7 mouse cellular contexts compared by ENCODE assay signal in genomic region chr13:60480731-60481431, GRCm38 (mm10).
DNase-seq lines count a peak whose midpoint lies in the region; ATAC-seq and TF ChIP-seq lines count a peak whose summit lies in the region.

No protein-coding gene starts in this region.

- H3K4me1 ChIP-seq in hindbrain, embryonic 13.5 days (replicated peaks), result peaks cover 20% of the 10 kb centered on the region
- peaks cover 24% of the 10 kb centered on the region for H3K4me1 ChIP-seq in limb, embryonic 15.5 days
- H3K4me1 ChIP-seq in neural tube, embryonic 13.5 days (replicated peaks), result peaks cover 20% of the 10 kb centered on the region

- intact Hi-C loops in left cerebral cortex, postnatal 4 days (cut with DNase I), result loop anchor here (2.0 kb wide), 1 partner anchor 264 kb away; no protein-coding TSS in a partner anchor

- no peaks in the 10 kb centered on the region for H3K36me3 ChIP-seq in hindbrain, embryonic 13.5 days
- H3K36me3 ChIP-seq in limb, embryonic 15.5 days, result no peaks in the 10 kb centered on the region
- no peaks in the 10 kb centered on the region for H3K36me3 ChIP-seq in neural tube, embryonic 13.5 days

- 2% methylated on average over 21 of the region's 21 CpGs for WGBS in hindbrain, embryonic 13.5 days
- 9% methylated on average over 21 of the region's 21 CpGs for WGBS in limb, embryonic 15.5 days
- WGBS in neural tube, embryonic 13.5 days, result 6% methylated on average over 21 of the region's 21 CpGs

- no peaks in the 10 kb centered on the region for H3K9me3 ChIP-seq in hindbrain, embryonic 13.5 days
- H3K9me3 ChIP-seq in limb, embryonic 15.5 days, result no peaks in the 10 kb centered on the region
- H3K9me3 ChIP-seq in neural tube, embryonic 13.5 days, result no peaks in the 10 kb centered on the region

- POLR2A ChIA-PET in Patski (lab: Charles Lee), result interaction anchor here (1.2 kb wide), 1 partner anchor 129 kb away, joined by 3 read pairs; no protein-coding TSS in a partner anchor

- DNase-seq in Patski (ENCODE audit: low read depth, low spot score), result no peak
- peak; percentile 58 for DNase-seq in embryo, embryonic 11 days
- no peak for DNase-seq in left cerebral cortex, postnatal 4 days
- DNase-seq in urinary bladder, postnatal 10 days (ENCODE audit: low spot score), result no peak

- in situ Hi-C loops in Patski (cut with MboI; ENCODE audit: low pct_unique_long_range_greater_than_20kb), result loop anchor here (5.0 kb wide), 1 partner anchor 121 kb away; the partner anchor contains the start of gene Dapk1

- H3K4me3 ChIP-seq in hindbrain, embryonic 13.5 days, result no peak overlapping the region
- H3K4me3 ChIP-seq in limb, embryonic 15.5 days, result no peak overlapping the region; the same call in 1 of the 2 replicates
- H3K4me3 ChIP-seq in neural tube, embryonic 13.5 days, result peak overlapping the region; percentile 14; the same call in 1 of the 2 replicates

- peak; percentile 51 for TF ChIP-seq CTCF in Patski (IDR thresholded peaks at IDR 0.05)

- peak; percentile 52 for ATAC-seq in Patski
- ATAC-seq in hindbrain, embryonic 13.5 days (ENCODE audit: low FRiP score), result no peak
- no peak for ATAC-seq in limb, embryonic 15.5 days (ENCODE audit: insufficient number of reproducible peaks, low FRiP score, low TSS enrichment, low read depth)
- ATAC-seq in neural tube, embryonic 13.5 days (ENCODE audit: low read depth), result no peak

- H3K9ac ChIP-seq in hindbrain, embryonic 13.5 days, result 0 out of 2 replicates have a peak overlapping the region, but pooled peaks have one; percentile 40
- H3K9ac ChIP-seq in limb, embryonic 15.5 days, result no peak overlapping the region
- no peak overlapping the region for H3K9ac ChIP-seq in neural tube, embryonic 13.5 days

- peak overlapping the region; percentile 41 for H3K4me2 ChIP-seq in hindbrain, embryonic 13.5 days
- peak overlapping the region; percentile 13 for H3K4me2 ChIP-seq in limb, embryonic 15.5 days
- H3K4me2 ChIP-seq in neural tube, embryonic 13.5 days, result peak overlapping the region; percentile 39

- CTCF ChIA-PET in Patski (lab: Charles Lee), result interaction anchor here (1.2 to 9.7 kb wide), 9 partner anchors 13 to 266 kb away, joined by 3 to 111 read pairs (median 5); partner anchors contain the start of gene Dapk1

- no peaks in the 10 kb centered on the region for H3K27me3 ChIP-seq in Patski
- peaks cover 26% of the 10 kb centered on the region for H3K27me3 ChIP-seq in hindbrain, embryonic 13.5 days
- no peaks in the 10 kb centered on the region for H3K27me3 ChIP-seq in limb, embryonic 15.5 days
- H3K27me3 ChIP-seq in neural tube, embryonic 13.5 days, result peaks cover 18% of the 10 kb centered on the region

- H3K27ac ChIP-seq in hindbrain, embryonic 13.5 days, result no peak overlapping the region
- peak overlapping the region; percentile 19; the same call in 1 of the 2 replicates for H3K27ac ChIP-seq in limb, embryonic 15.5 days
- no peak overlapping the region for H3K27ac ChIP-seq in neural tube, embryonic 13.5 days (replicated peaks)
